Mouse (Mus musculus) bone marrow macrophage, adult 2 months (primary cell): ENCODE data around the gene Olfr572.

Experiments
- CTCF ChIP-seq: IDR thresholded peaks from 2 replicates; pipeline ENCODE4 v1.5.1; 2012; ENCODE audit warnings: low read depth, mild to moderate bottlenecking, low read length, moderate library complexity
- POLR2A ChIP-seq: IDR thresholded peaks from 2 replicates; pipeline ENCODE4 v1.6.1; 2012; ENCODE audit warnings: mild to moderate bottlenecking, low read depth, low read length, borderline replicate concordance

DNA sequence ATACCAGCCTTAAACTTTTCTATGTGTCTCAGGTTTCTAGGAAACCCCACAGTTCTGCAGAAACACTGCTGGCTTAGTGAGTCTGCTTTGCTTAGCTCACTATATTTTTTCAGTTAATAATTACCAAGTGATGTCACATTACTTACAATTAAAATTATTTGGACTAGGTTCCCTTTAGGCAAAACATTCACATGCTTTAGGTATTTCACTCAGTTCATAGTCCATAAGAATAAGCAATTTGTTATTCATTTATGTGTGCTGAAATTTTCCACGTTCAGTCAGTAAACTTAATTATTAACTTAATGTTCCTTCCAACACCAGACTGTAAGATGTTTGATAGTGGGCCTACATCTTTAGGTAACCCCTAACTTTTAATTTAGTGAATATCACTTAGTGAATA, 26.5 kb downstream of the Olfr572 start:
- TF ChIP-seq POLR2A (no peak), CTCF (no peak)
